20 mouse cellular contexts compared by ENCODE assay signal in the genomic region with DNA sequence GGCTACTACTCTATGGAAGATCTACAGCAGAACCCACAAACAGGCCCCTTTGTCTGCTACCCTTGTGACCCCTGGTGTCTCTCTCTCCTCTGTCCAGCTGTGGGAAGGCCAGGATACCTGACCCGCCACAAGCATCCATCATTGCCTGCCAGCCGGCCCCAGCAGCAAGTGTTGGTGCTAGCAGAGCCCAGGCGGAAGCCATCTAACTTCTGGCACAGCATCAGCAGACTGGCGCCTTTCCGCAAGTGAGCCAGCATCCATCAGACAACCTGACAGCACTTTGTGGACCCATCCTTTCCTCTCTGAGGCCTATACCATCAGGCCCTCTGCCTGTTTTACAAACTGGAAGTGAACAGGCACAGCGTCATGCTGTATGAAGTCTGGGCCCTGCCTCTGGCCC. TPM values are rescaled to one million over a fixed set of nuclear protein-coding genes. Genes with fewer than 3 reads are reported as not detected.
DNase-seq lines count a peak whose midpoint lies in the region; ATAC-seq and TF ChIP-seq lines count a peak whose summit lies in the region.
"Had no signal": no experiment of that assay in that cellular context is flagged by ENCODE, and none has a peak within 500 bp of the region (broad histone marks: within the 10 kb centered on the region; RNA-seq: fewer than 3 reads in every experiment).

No protein-coding gene starts in this region.

- H3K9me3 ChIP-seq in forebrain, embryonic 13.5 days (replicated peaks): no peaks in the 10 kb centered on the region
- H3K9me3 ChIP-seq in forebrain, embryonic 11.5 days (ENCODE audit: control insufficient read depth, low read length): no peaks in the 10 kb centered on the region
- no peaks in the 10 kb centered on the region for H3K9me3 ChIP-seq in hindbrain, embryonic 16.5 days (ENCODE audit: control insufficient read depth, low read length)
- no peaks in the 10 kb centered on the region for H3K9me3 ChIP-seq in hindbrain, embryonic 10.5 days
- H3K9me3 ChIP-seq in lung, embryonic 14.5 days (ENCODE audit: low read depth, low read length): no peaks in the 10 kb centered on the region
- H3K9me3 ChIP-seq in neural tube, embryonic 13.5 days: no peaks in the 10 kb centered on the region
- H3K9me3 ChIP-seq: heart, embryonic 10.5 days; intestine, embryonic 15.5 days; midbrain, embryonic 12.5 days had no signal

- no peak overlapping the region for H3K4me2 ChIP-seq in forebrain, embryonic 13.5 days
- no peak overlapping the region for H3K4me2 ChIP-seq in forebrain, embryonic 11.5 days (ENCODE audit: low read depth, low read length, severe bottlenecking)
- no peak overlapping the region for H3K4me2 ChIP-seq in hindbrain, embryonic 16.5 days (ENCODE audit: low read length)
- H3K4me2 ChIP-seq in lung, embryonic 14.5 days: no peak overlapping the region
- H3K4me2 ChIP-seq in neural tube, embryonic 13.5 days: no peak overlapping the region
- H3K4me2 ChIP-seq: intestine, embryonic 15.5 days; midbrain, embryonic 12.5 days had no signal

- H3K9ac ChIP-seq in forebrain, embryonic 13.5 days: no peak overlapping the region
- no peak overlapping the region for H3K9ac ChIP-seq in forebrain, embryonic 11.5 days (ENCODE audit: low read length)
- H3K9ac ChIP-seq in hindbrain, embryonic 16.5 days (ENCODE audit: low read depth, low read length): no peak overlapping the region
- no peak overlapping the region for H3K9ac ChIP-seq in lung, embryonic 14.5 days
- H3K9ac ChIP-seq in neural tube, embryonic 13.5 days: no peak overlapping the region
- H3K9ac ChIP-seq: intestine, embryonic 15.5 days; midbrain, embryonic 12.5 days had no signal

- no peaks in the 10 kb centered on the region for H3K27me3 ChIP-seq in forebrain, embryonic 13.5 days
- no peaks in the 10 kb centered on the region for H3K27me3 ChIP-seq in forebrain, embryonic 11.5 days (ENCODE audit: control insufficient read depth, insufficient read depth, low read length)
- H3K27me3 ChIP-seq in hindbrain, embryonic 16.5 days (replicated peaks; ENCODE audit: control insufficient read depth, insufficient read depth, low read length): no peaks in the 10 kb centered on the region
- H3K27me3 ChIP-seq in hindbrain, embryonic 10.5 days (ENCODE audit: insufficient read depth, poor library complexity, severe bottlenecking): peaks cover 6% of the 10 kb centered on the region
- H3K27me3 ChIP-seq in lung, embryonic 14.5 days (ENCODE audit: insufficient read depth, low read length): no peaks in the 10 kb centered on the region
- no peaks in the 10 kb centered on the region for H3K27me3 ChIP-seq in neural tube, embryonic 13.5 days
- H3K27me3 ChIP-seq: intestine, embryonic 15.5 days; midbrain, embryonic 12.5 days; Patski had no signal

- H3K4me1 ChIP-seq in forebrain, embryonic 13.5 days: 0 out of 2 replicates have a peak, but pooled peaks cover 2% of the 10 kb centered on the region
- no peaks in the 10 kb centered on the region for H3K4me1 ChIP-seq in forebrain, embryonic 11.5 days (replicated peaks; ENCODE audit: control insufficient read depth, insufficient read depth, low read length)
- no peaks in the 10 kb centered on the region for H3K4me1 ChIP-seq in hindbrain, embryonic 16.5 days (ENCODE audit: control insufficient read depth, insufficient read depth, low read depth, low read length)
- H3K4me1 ChIP-seq in hindbrain, embryonic 10.5 days (replicated peaks): peaks cover 16% of the 10 kb centered on the region
- no peaks in the 10 kb centered on the region for H3K4me1 ChIP-seq in lung, embryonic 14.5 days (ENCODE audit: insufficient read depth)
- peaks cover 6% of the 10 kb centered on the region for H3K4me1 ChIP-seq in neural tube, embryonic 13.5 days (replicated peaks)
- H3K4me1 ChIP-seq: intestine, embryonic 15.5 days had no signal

- no peak overlapping the region for H3K27ac ChIP-seq in forebrain, embryonic 13.5 days
- no peak overlapping the region for H3K27ac ChIP-seq in forebrain, embryonic 11.5 days (ENCODE audit: low read depth, low read length)
- H3K27ac ChIP-seq in hindbrain, embryonic 16.5 days (ENCODE audit: low read depth, low read length): peak overlapping the region; percentile 55
- no peak overlapping the region for H3K27ac ChIP-seq in hindbrain, embryonic 10.5 days
- no peak overlapping the region for H3K27ac ChIP-seq in lung, embryonic 14.5 days (ENCODE audit: low read depth)
- H3K27ac ChIP-seq in neural tube, embryonic 13.5 days (replicated peaks): peak overlapping the region; percentile 42
- H3K27ac ChIP-seq: heart, embryonic 10.5 days; intestine, embryonic 15.5 days; midbrain, embryonic 12.5 days had no signal

- peak; percentile 14; the same call in 1 of the 2 replicates for ATAC-seq in forebrain, embryonic 13.5 days
- no peak for ATAC-seq in forebrain, embryonic 11.5 days (replicated peaks; ENCODE audit: low FRiP score)
- ATAC-seq in hindbrain, embryonic 16.5 days: no peak; the same call in 1 of the 2 replicates
- 0 out of 2 replicates have a peak, but pooled peaks have one; percentile 22 for ATAC-seq in lung, embryonic 14.5 days (ENCODE audit: insufficient read depth)
- ATAC-seq in neural tube, embryonic 13.5 days (ENCODE audit: low read depth): no peak
- ATAC-seq: activated CD4-positive, CD25-positive, alpha-beta regulatory T cell, adult 4 months; Patski had no signal

- no peak overlapping the region for H3K4me3 ChIP-seq in forebrain, embryonic 13.5 days
- H3K4me3 ChIP-seq in forebrain, embryonic 11.5 days (ENCODE audit: low read depth, low read length): no peak overlapping the region
- no peak overlapping the region for H3K4me3 ChIP-seq in hindbrain, embryonic 16.5 days (ENCODE audit: low read length)
- H3K4me3 ChIP-seq in hindbrain, embryonic 10.5 days: no peak overlapping the region
- no peak overlapping the region for H3K4me3 ChIP-seq in lung, embryonic 14.5 days (ENCODE audit: low read depth, low read length)
- no peak overlapping the region for H3K4me3 ChIP-seq in neural tube, embryonic 13.5 days
- H3K4me3 ChIP-seq: heart, embryonic 10.5 days; intestine, embryonic 15.5 days; midbrain, embryonic 12.5 days had no signal

- WGBS in forebrain, embryonic 13.5 days: 91% methylated on average over 5 of the region's 6 CpGs
- 93% methylated on average over 6 of the region's 6 CpGs for WGBS in forebrain, embryonic 11.5 days
- WGBS in hindbrain, embryonic 16.5 days: 63% methylated on average over 6 of the region's 6 CpGs
- whole genome bisulfite sequencing in hindbrain, embryonic 10.5 days: 81% methylated on average over 6 of the region's 6 CpGs
- 40% methylated on average over 6 of the region's 6 CpGs for WGBS in lung, embryonic 14.5 days
- WGBS in neural tube, embryonic 13.5 days: 71% methylated on average over 6 of the region's 6 CpGs

- DNase-seq in forebrain, embryonic 11.5 days (ENCODE audit: low spot score): no peak
- no peak for DNase-seq in hindbrain, embryonic 10.5 days (ENCODE audit: low spot score)
- DNase-seq in lung, embryonic 14.5 days: no peak
- no peak for DNase-seq in lung, postnatal 4 days
- DNase-seq in thymus, postnatal 4 days: no peak
- DNase-seq: adrenal gland, postnatal 25 days; gastrocnemius, postnatal 25 days; kidney, postnatal 14 days; layer of hippocampus, adult 9-11 months; lung, adult 18-20 months; lung, postnatal 36 days; right cerebral cortex, adult 18-20 months had no signal

- no peak for TF ChIP-seq CTCF in lung, embryonic 14.5 days (IDR thresholded peaks at IDR 0.05; ENCODE audit: low read depth)

- peaks cover 93% of the 10 kb centered on the region for H3K36me3 ChIP-seq in forebrain, embryonic 13.5 days (ENCODE audit: poor library complexity, severe bottlenecking)
- H3K36me3 ChIP-seq in forebrain, embryonic 11.5 days (ENCODE audit: control insufficient read depth, insufficient read depth, low read length): peaks cover 10% of the 10 kb centered on the region; the same call in 1 of the 2 replicates
- H3K36me3 ChIP-seq in hindbrain, embryonic 16.5 days (ENCODE audit: control insufficient read depth, insufficient read depth, low read length): peaks cover 42% of the 10 kb centered on the region
- peaks cover 89% of the 10 kb centered on the region for H3K36me3 ChIP-seq in hindbrain, embryonic 10.5 days
- peaks cover 67% of the 10 kb centered on the region for H3K36me3 ChIP-seq in lung, embryonic 14.5 days (ENCODE audit: insufficient read depth)
- peaks cover 100% of the 10 kb centered on the region for H3K36me3 ChIP-seq in neural tube, embryonic 13.5 days

RNA-seq across cellular contexts. Expression of gene Fam168b, which starts 31.3 kb away (rescaled TPM):
- 126 and 137 TPM in 2 replicates for polyA plus RNA-seq in forebrain, embryonic 13.5 days (2015; fragmentation: Nextera tagmentation; extraction: Ambion mirVana)
- 147 and 156 TPM in 2 replicates for polyA plus RNA-seq in forebrain, embryonic 11.5 days (2014; fragmentation: Nextera tagmentation; extraction: Ambion mirVana)
- 102 and 130 TPM in 2 replicates for polyA plus RNA-seq in hindbrain, embryonic 16.5 days (2015; fragmentation: Nextera tagmentation; extraction: Ambion mirVana)
- 119 and 142 TPM in 2 replicates for polyA plus RNA-seq in hindbrain, embryonic 10.5 days (2016; fragmentation: Nextera tagmentation; extraction: Ambion mirVana)
- 76.9 and 86.0 TPM in 2 replicates for polyA plus RNA-seq in lung, embryonic 14.5 days (2014; fragmentation: Nextera tagmentation; extraction: Ambion mirVana)
- polyA plus RNA-seq in neural tube, embryonic 13.5 days (2015; fragmentation: Nextera tagmentation; extraction: Ambion mirVana): 127 and 131 TPM in 2 replicates

RNA-seq across cellular contexts. Expression of gene Plekhb2, which starts 38.2 kb away (rescaled TPM):
- 53.1 and 61.6 TPM in 2 replicates for polyA plus RNA-seq in forebrain, embryonic 13.5 days (2015; fragmentation: Nextera tagmentation; extraction: Ambion mirVana)
- 50.2 and 50.3 TPM in 2 replicates for polyA plus RNA-seq in forebrain, embryonic 11.5 days (2014; fragmentation: Nextera tagmentation; extraction: Ambion mirVana)
- polyA plus RNA-seq in hindbrain, embryonic 16.5 days (2015; fragmentation: Nextera tagmentation; extraction: Ambion mirVana): 94.3 and 95.4 TPM in 2 replicates
- 45.6 and 57.9 TPM in 2 replicates for polyA plus RNA-seq in hindbrain, embryonic 10.5 days (2016; fragmentation: Nextera tagmentation; extraction: Ambion mirVana)
- polyA plus RNA-seq in lung, embryonic 14.5 days (2014; fragmentation: Nextera tagmentation; extraction: Ambion mirVana): 26.8 and 27.9 TPM in 2 replicates
- polyA plus RNA-seq in neural tube, embryonic 13.5 days (2015; fragmentation: Nextera tagmentation; extraction: Ambion mirVana): 74.2 and 86.4 TPM in 2 replicates

Comparison
In these comparisons a context has a peak if more than half of its experiments do, and no peak if none do; other contexts are left out.
1. ATAC-seq: peak in forebrain, embryonic 13.5 days (single experiment) and lung, embryonic 14.5 days (single experiment); none in forebrain, embryonic 11.5 days (single experiment), hindbrain, embryonic 16.5 days (single experiment) and neural tube, embryonic 13.5 days (single experiment).
2. H3K27ac ChIP-seq: peak in hindbrain, embryonic 16.5 days (single experiment) and neural tube, embryonic 13.5 days (single experiment); none in forebrain, embryonic 13.5 days (single experiment), forebrain, embryonic 11.5 days (single experiment), hindbrain, embryonic 10.5 days (single experiment) and lung, embryonic 14.5 days (single experiment).